Mouse (Mus musculus): ENCODE data around the gene Ninj2.

GRCm38 (mm10) chr6:120054412-120054811 is 38.7 kb upstream of the Ninj2 start:
- TF ChIP-seq CEBPB (IDR thresholded peaks at IDR 0.05; ENCODE audit: low read depth) (no peak), USF1 (IDR thresholded peaks at IDR 0.05; ENCODE audit: low read depth) (no peak), CTCF (IDR thresholded peaks at IDR 0.05; ENCODE audit: control insufficient read depth, insufficient read depth, insufficient read length) (no peak), MYOG (IDR thresholded peaks at IDR 0.05; ENCODE audit: control insufficient read depth, extremely low read depth, insufficient read length) (no peak), MYOD1 (IDR thresholded peaks at IDR 0.05; ENCODE audit: control insufficient read depth, insufficient read length, low read depth) (no peak)
